Mouse (Mus musculus): ENCODE data around the gene Dgke. TPM values are rescaled to one million over a fixed set of nuclear protein-coding genes. Genes with fewer than 3 reads are reported as not detected.

The Dgke gene
- polyA plus RNA-seq, 1 experiment from 2014 or later = 1.9 TPM

DNA sequence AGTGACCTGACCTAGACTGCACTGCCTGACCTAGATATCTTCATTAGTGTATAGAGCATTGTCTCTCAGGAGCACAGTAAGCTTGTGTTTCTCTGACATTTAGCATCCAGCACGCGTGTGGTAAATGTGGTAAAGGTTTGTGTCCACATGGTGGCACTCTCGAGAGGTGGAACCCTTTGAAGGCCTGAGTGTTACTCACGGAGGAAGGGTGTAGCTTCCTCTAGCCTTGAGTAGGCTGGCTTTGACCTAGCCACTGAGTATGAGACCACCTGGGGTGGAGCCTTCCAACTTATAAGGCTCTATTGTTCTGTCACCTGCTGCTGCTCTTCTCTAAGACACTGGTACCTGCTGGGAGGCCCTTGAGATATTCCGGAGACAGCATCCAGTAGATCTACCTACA lies 73.0 kb downstream of the Dgke start:
- H3K27me3 ChIP-seq (ENCODE audit: control insufficient read depth, insufficient read depth, low read length) = no peaks in the 10 kb centered on the region
- TF ChIP-seq EP300 (optimal IDR thresholded peaks at IDR 0.05) = no peak
- peak; percentile 84 for TF ChIP-seq CTCF (IDR thresholded peaks at IDR 0.05; ENCODE audit: low read depth)
- 0 out of 2 replicates have a peak, but pooled peaks cover 4% of the 10 kb centered on the region for H3K36me3 ChIP-seq (ENCODE audit: control insufficient read depth, insufficient read depth, low read length)
- no peaks in the 10 kb centered on the region for H3K9me3 ChIP-seq (ENCODE audit: control insufficient read depth, low read length)
- no peak overlapping the region for H3K27ac ChIP-seq (replicated peaks)
- H3K4me1 ChIP-seq (replicated peaks; ENCODE audit: control insufficient read depth, insufficient read depth) = no peaks in the 10 kb centered on the region
- DNase-seq (ENCODE audit: low spot score) (peak; percentile 76), ATAC-seq (ENCODE audit: low FRiP score, low TSS enrichment) (peak; percentile 47)
- 21% methylated on average over 5 of the region's 5 CpGs for WGBS
- H3K4me2 ChIP-seq (replicated peaks; ENCODE audit: low read depth) = no peak overlapping the region
- H3K4me3 ChIP-seq (ENCODE audit: low read depth, low read length) = no peak overlapping the region
- H3K9ac ChIP-seq (ENCODE audit: low read length) = no peak overlapping the region

DNA sequence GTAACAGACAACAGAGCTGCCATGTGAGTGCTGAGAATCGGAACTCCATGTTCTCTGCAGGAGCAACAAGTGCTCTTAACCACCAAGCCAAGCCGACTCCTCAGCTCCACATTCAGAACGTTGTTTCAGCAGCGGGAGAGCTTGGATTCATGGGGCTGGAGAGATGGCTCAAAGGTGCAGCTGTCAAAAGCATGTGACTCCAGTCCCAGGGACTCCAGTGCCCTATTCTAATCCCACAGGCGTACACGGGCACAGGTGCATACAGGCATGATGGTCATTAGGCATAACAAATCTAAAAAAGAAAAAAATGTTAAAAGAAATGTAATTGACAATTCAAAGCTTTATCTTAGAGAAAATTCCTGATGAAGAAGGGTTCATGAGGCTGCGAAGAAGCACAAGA lies 73.5 kb downstream of the Dgke start:
- Histone ChIP-seq H3K27me3 (ENCODE audit: control insufficient read depth, insufficient read depth, low read length) (no peaks in the 10 kb centered on the region), H3K27ac (replicated peaks) (no peak overlapping the region), H3K36me3 (ENCODE audit: control insufficient read depth, insufficient read depth, low read length) (0 out of 2 replicates have a peak, but pooled peaks cover 4% of the 10 kb centered on the region), H3K4me3 (ENCODE audit: low read depth, low read length) (no peak overlapping the region), H3K9me3 (ENCODE audit: control insufficient read depth, low read length) (no peaks in the 10 kb centered on the region), H3K4me1 (replicated peaks; ENCODE audit: control insufficient read depth, insufficient read depth) (no peaks in the 10 kb centered on the region), H3K4me2 (replicated peaks; ENCODE audit: low read depth) (no peak overlapping the region), H3K9ac (ENCODE audit: low read length) (no peak overlapping the region)
- TF ChIP-seq EP300 (optimal IDR thresholded peaks at IDR 0.05) = no peak
- no peak for TF ChIP-seq CTCF (IDR thresholded peaks at IDR 0.05; ENCODE audit: low read depth)
- WGBS = 53% methylated on average over 7 of the region's 7 CpGs
- ATAC-seq (ENCODE audit: low FRiP score, low TSS enrichment) (no peak), DNase-seq (ENCODE audit: low spot score) (no peak)

DNA sequence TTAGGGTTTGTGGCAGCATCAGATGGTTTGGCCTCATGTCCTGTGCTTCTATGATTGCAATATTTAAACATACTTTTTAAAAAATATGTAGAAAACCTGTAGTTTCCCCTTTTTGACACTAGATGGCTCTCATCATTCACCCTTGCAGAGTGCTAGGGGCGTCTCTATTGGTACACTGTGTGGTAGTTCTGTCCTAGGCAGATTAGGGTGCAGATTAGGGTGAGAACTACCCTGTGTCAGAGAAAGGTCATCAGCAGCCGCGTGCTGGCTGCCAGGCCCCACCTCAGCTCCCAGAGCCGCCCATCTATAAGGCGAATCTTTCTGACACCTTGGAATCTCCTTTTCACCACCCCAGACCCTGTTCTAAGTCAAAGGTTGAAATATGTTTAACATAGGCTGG lies 77.1 kb downstream of the Dgke start:
- Histone ChIP-seq H3K9me3 (ENCODE audit: control insufficient read depth, low read length) (no peaks in the 10 kb centered on the region), H3K4me3 (ENCODE audit: low read depth, low read length) (no peak overlapping the region), H3K9ac (ENCODE audit: low read length) (no peak overlapping the region), H3K27me3 (ENCODE audit: control insufficient read depth, insufficient read depth, low read length) (no peaks in the 10 kb centered on the region), H3K36me3 (ENCODE audit: control insufficient read depth, insufficient read depth, low read length) (0 out of 2 replicates have a peak, but pooled peaks cover 9% of the 10 kb centered on the region), H3K27ac (replicated peaks) (no peak overlapping the region), H3K4me2 (replicated peaks; ENCODE audit: low read depth) (no peak overlapping the region), H3K4me1 (replicated peaks; ENCODE audit: control insufficient read depth, insufficient read depth) (no peaks in the 10 kb centered on the region)
- TF ChIP-seq EP300 (optimal IDR thresholded peaks at IDR 0.05) (no peak), CTCF (IDR thresholded peaks at IDR 0.05; ENCODE audit: low read depth) (peak; percentile 74)
- ATAC-seq (ENCODE audit: low FRiP score, low TSS enrichment) (peak; percentile 80), DNase-seq (ENCODE audit: low spot score) (no peak)
- WGBS = 63% methylated on average over 5 of the region's 5 CpGs

DNA sequence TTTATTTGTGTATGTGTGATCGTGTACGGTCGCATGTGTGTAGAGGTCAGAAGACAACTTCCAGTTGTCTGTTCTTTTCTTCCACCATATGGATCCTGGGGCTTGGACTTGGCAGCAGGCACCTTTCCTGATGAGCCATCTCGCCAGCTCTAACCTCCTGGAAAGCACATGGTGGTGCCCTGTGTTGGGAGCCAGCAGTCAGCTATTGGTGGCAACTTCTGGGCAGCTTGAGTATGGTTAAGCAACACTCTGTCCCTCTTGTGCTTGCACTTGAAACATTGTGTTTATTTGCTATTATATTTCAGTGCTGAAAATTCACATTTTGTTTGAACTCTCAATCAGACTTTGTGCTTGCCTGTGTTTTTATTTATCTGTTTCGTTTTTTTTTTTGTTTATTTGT lies 77.7 kb downstream of the Dgke start:
- WGBS = 73% methylated on average over 5 of the region's 5 CpGs
- Histone ChIP-seq H3K4me3 (ENCODE audit: low read depth, low read length) (no peak overlapping the region), H3K4me1 (replicated peaks; ENCODE audit: control insufficient read depth, insufficient read depth) (no peaks in the 10 kb centered on the region), H3K36me3 (ENCODE audit: control insufficient read depth, insufficient read depth, low read length) (0 out of 2 replicates have a peak, but pooled peaks cover 9% of the 10 kb centered on the region), H3K27me3 (ENCODE audit: control insufficient read depth, insufficient read depth, low read length) (no peaks in the 10 kb centered on the region), H3K27ac (replicated peaks) (no peak overlapping the region), H3K9me3 (ENCODE audit: control insufficient read depth, low read length) (no peaks in the 10 kb centered on the region), H3K9ac (ENCODE audit: low read length) (no peak overlapping the region), H3K4me2 (replicated peaks; ENCODE audit: low read depth) (no peak overlapping the region)
- TF ChIP-seq EP300 (optimal IDR thresholded peaks at IDR 0.05) (no peak), CTCF (IDR thresholded peaks at IDR 0.05; ENCODE audit: low read depth) (no peak)
- no peak for DNase-seq (ENCODE audit: low spot score)
- ATAC-seq (ENCODE audit: low FRiP score, low TSS enrichment) = no peak

DNA sequence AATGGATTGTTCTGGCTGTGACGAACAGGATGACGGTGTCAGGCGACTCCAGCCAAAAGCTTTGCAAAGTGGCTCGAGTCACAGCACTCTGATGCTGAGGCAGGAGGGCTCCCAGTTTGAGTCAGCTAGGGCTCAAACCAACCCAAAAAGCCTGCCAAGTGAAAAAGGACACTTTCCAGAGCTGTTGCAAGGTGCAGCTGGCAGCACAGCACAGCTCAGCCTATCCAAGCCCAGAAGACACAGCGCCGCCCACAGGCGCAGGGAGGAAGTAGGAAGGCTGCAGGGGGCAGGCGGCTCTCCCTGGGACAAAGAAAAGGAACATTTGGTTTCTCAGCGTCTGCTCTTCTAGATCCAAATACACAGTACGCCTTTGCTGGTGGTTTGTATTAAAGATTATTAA lies 80.0 kb downstream of the Dgke start:
- H3K4me3 ChIP-seq (ENCODE audit: low read depth, low read length) = no peak overlapping the region
- H3K4me1 ChIP-seq (replicated peaks; ENCODE audit: control insufficient read depth, insufficient read depth) = no peaks in the 10 kb centered on the region
- H3K36me3 ChIP-seq (ENCODE audit: control insufficient read depth, insufficient read depth, low read length) = peaks cover 11% of the 10 kb centered on the region; the same call in 1 of the 2 replicates
- DNase-seq (ENCODE audit: low spot score) (no peak), ATAC-seq (ENCODE audit: low FRiP score, low TSS enrichment) (no peak)
- H3K27me3 ChIP-seq (ENCODE audit: control insufficient read depth, insufficient read depth, low read length) = no peaks in the 10 kb centered on the region
- TF ChIP-seq EP300 (optimal IDR thresholded peaks at IDR 0.05) (no peak), CTCF (IDR thresholded peaks at IDR 0.05; ENCODE audit: low read depth) (peak; percentile 23; the same call in 1 of the 2 replicates)
- no peaks in the 10 kb centered on the region for H3K9me3 ChIP-seq (ENCODE audit: control insufficient read depth, low read length)
- H3K4me2 ChIP-seq (replicated peaks; ENCODE audit: low read depth) = no peak overlapping the region
- H3K27ac ChIP-seq (replicated peaks) = no peak overlapping the region
- WGBS = 90% methylated on average over 10 of the region's 10 CpGs
- H3K9ac ChIP-seq (ENCODE audit: low read length) = no peak overlapping the region

Other genes with a start within 250 kb of the Dgke start
- gene Akap1, start 202.3 kb downstream of the Dgke start, polyA plus RNA-seq (2015; fragmentation: Nextera tagmentation; extraction: Ambion mirVana) = 14.4 and 16.6 TPM in 2 replicates
- 67.2 and 67.8 TPM in 2 replicates for gene Scpep1, start 111.4 kb downstream of the Dgke start, polyA plus RNA-seq (2015; fragmentation: Nextera tagmentation; extraction: Ambion mirVana)
- gene Elobl, start 99.9 kb downstream of the Dgke start, polyA plus RNA-seq (2015; fragmentation: Nextera tagmentation; extraction: Ambion mirVana) = not detected in 2 replicates
- gene Coil, start 96.6 kb downstream of the Dgke start, polyA plus RNA-seq (2015; fragmentation: Nextera tagmentation; extraction: Ambion mirVana) = 5.9 and 6.2 TPM in 2 replicates
- gene Trim25, start 67.5 kb downstream of the Dgke start, polyA plus RNA-seq (2015; fragmentation: Nextera tagmentation; extraction: Ambion mirVana) = 28.3 and 29.5 TPM in 2 replicates
- 0.68 and 1.7 TPM in 2 replicates for gene Gm525, start 7.0 kb upstream of the Dgke start, polyA plus RNA-seq (2015; fragmentation: Nextera tagmentation; extraction: Ambion mirVana)
- gene Nog, start 235.5 kb upstream of the Dgke start, polyA plus RNA-seq (2015; fragmentation: Nextera tagmentation; extraction: Ambion mirVana) = 1.7 TPM in 2 replicates

Measured in stomach, postnatal 0 days (tissue).